In genomic region chr15:84557189-84557921, GRCm38 (mm10) we compare ENCODE assay signal across 8 mouse cellular contexts. TPM values are rescaled to one million over a fixed set of nuclear protein-coding genes. Genes with fewer than 3 reads are reported as not detected.
DNase-seq lines count a peak whose midpoint lies in the region; ATAC-seq and TF ChIP-seq lines count a peak whose summit lies in the region.

Rtl6 (minus strand) TSS chr15:84557823.

- H3K27ac ChIP-seq in embryonic facial prominence, embryonic 12.5 days = peak within 1 kb of the TSS; percentile 79
- H3K27ac ChIP-seq in kidney, adult 2 months (ENCODE audit: insufficient read depth, low read depth, low read length) = 0 out of 2 replicates have a peak within 1 kb of the TSS, but pooled peaks have one; percentile 22
- peak within 1 kb of the TSS; percentile 96 for H3K27ac ChIP-seq in limb, embryonic 10.5 days
- peak within 1 kb of the TSS; percentile 95 for H3K27ac ChIP-seq in midbrain, embryonic 12.5 days (replicated peaks)

- no peaks in the 10 kb centered on the region for H3K27me3 ChIP-seq in embryonic facial prominence, embryonic 12.5 days
- H3K27me3 ChIP-seq in kidney, adult 2 months (replicated peaks; ENCODE audit: control insufficient read depth, insufficient read depth, low read length) = no peaks in the 10 kb centered on the region
- H3K27me3 ChIP-seq in limb, embryonic 10.5 days (ENCODE audit: low read depth, poor library complexity, severe bottlenecking) = 0 out of 2 replicates have a peak, but pooled peaks cover 8% of the 10 kb centered on the region
- peaks cover 16% of the 10 kb centered on the region for H3K27me3 ChIP-seq in midbrain, embryonic 12.5 days

- H3K4me3 ChIP-seq in embryonic facial prominence, embryonic 12.5 days = peak within 1 kb of the TSS; percentile 83
- H3K4me3 ChIP-seq in kidney, adult 2 months (ENCODE audit: insufficient read depth, low read depth, low read length) = peak within 1 kb of the TSS; percentile 86
- peak within 1 kb of the TSS; percentile 77 for H3K4me3 ChIP-seq in limb, embryonic 10.5 days
- H3K4me3 ChIP-seq in midbrain, embryonic 12.5 days = peak within 1 kb of the TSS; percentile 72

- no peak for TF ChIP-seq POLR2A in kidney, adult 2 months (IDR thresholded peaks at IDR 0.05; ENCODE audit: low read depth, low read length)

- no peak for TF ChIP-seq CTCF in kidney, adult 2 months (conservative IDR thresholded peaks at IDR 0.05; ENCODE audit: insufficient read depth, insufficient read length, low read depth, low read length)

- 12% methylated on average over 59 of the region's 59 CpGs for WGBS in embryonic facial prominence, embryonic 12.5 days
- WGBS in kidney, adult 2 months = 10% methylated on average over 59 of the region's 59 CpGs
- WGBS in limb, embryonic 10.5 days = 12% methylated on average over 59 of the region's 59 CpGs
- 11% methylated on average over 59 of the region's 59 CpGs for WGBS in midbrain, embryonic 12.5 days

- H3K9me3 ChIP-seq in embryonic facial prominence, embryonic 12.5 days = no peaks in the 10 kb centered on the region
- H3K9me3 ChIP-seq in limb, embryonic 10.5 days (replicated peaks) = peaks cover 2% of the 10 kb centered on the region; the same call in 1 of the 2 replicates
- peaks cover 3% of the 10 kb centered on the region; the same call in 1 of the 2 replicates for H3K9me3 ChIP-seq in midbrain, embryonic 12.5 days

- peak within 1 kb of the TSS; percentile 81 for H3K4me2 ChIP-seq in embryonic facial prominence, embryonic 12.5 days (replicated peaks)
- H3K4me2 ChIP-seq in midbrain, embryonic 12.5 days (replicated peaks) = peak within 1 kb of the TSS; percentile 83

- peaks cover 31% of the 10 kb centered on the region for H3K36me3 ChIP-seq in embryonic facial prominence, embryonic 12.5 days
- H3K36me3 ChIP-seq in kidney, adult 2 months (ENCODE audit: control insufficient read depth, insufficient read depth, low read length) = no peaks in the 10 kb centered on the region
- H3K36me3 ChIP-seq in limb, embryonic 10.5 days = peaks cover 41% of the 10 kb centered on the region
- H3K36me3 ChIP-seq in midbrain, embryonic 12.5 days = peaks cover 39% of the 10 kb centered on the region

- ATAC-seq in embryonic facial prominence, embryonic 12.5 days (ENCODE audit: insufficient number of reproducible peaks, insufficient read depth, low FRiP score, low TSS enrichment) = peak; percentile 83
- ATAC-seq in midbrain, embryonic 12.5 days (ENCODE audit: low FRiP score, low read depth) = peak; percentile 94

- peak; percentile 61 to 64 for DNase-seq in adrenal gland, postnatal 4 days (ENCODE audit: low spot score in 2 of 2)
- peak; percentile 79 for DNase-seq in heart, adult 8-10 months (ENCODE audit: low spot score)
- DNase-seq in kidney, adult 2 months = peak; percentile 95
- DNase-seq in limb, embryonic 10.5 days (ENCODE audit: low spot score) = peak; percentile 93
- peak; percentile 88 for DNase-seq in skeletal muscle tissue, adult 2 months (ENCODE audit: low read depth, low spot score)
- DNase-seq in yolk sac, embryonic 10.5 days (ENCODE audit: low spot score) = peak; percentile 88

- H3K4me1 ChIP-seq in embryonic facial prominence, embryonic 12.5 days = peaks cover 16% of the 10 kb centered on the region
- H3K4me1 ChIP-seq in kidney, adult 2 months (ENCODE audit: control insufficient read depth, insufficient read depth, low read length) = 0 out of 2 replicates have a peak, but pooled peaks cover 3% of the 10 kb centered on the region
- H3K4me1 ChIP-seq in limb, embryonic 10.5 days = peaks cover 57% of the 10 kb centered on the region
- peaks cover 35% of the 10 kb centered on the region for H3K4me1 ChIP-seq in midbrain, embryonic 12.5 days

- peak within 1 kb of the TSS; percentile 78 for H3K9ac ChIP-seq in embryonic facial prominence, embryonic 12.5 days
- H3K9ac ChIP-seq in midbrain, embryonic 12.5 days (replicated peaks) = peak within 1 kb of the TSS; percentile 82

RNA-seq across cellular contexts. Expression of gene Rtl6, which starts in this region (rescaled TPM):
- 10 to 100 TPM; 14.5 to 16.6 TPM for total RNA-seq in adrenal gland, postnatal 4 days (2021)
- 31.2 and 31.4 TPM in 2 replicates for polyA plus RNA-seq in embryonic facial prominence, embryonic 12.5 days (2016; fragmentation: Nextera tagmentation; extraction: Ambion mirVana)
- total RNA-seq in heart, adult 8-10 months (2022) = 1 to 10 TPM; 6.1 to 8.3 (median 6.6) TPM
- 6.9 and 8.4 TPM in 2 replicates for polyA plus RNA-seq in kidney, adult 2 months (2012; rRNA removed)
- polyA plus RNA-seq in limb, embryonic 10.5 days (2016; fragmentation: Nextera tagmentation; extraction: Ambion mirVana) = 18.7 and 27.1 TPM in 2 replicates
- polyA plus RNA-seq in midbrain, embryonic 12.5 days (2016; fragmentation: Nextera tagmentation; extraction: Ambion mirVana) = 51.7 and 52.4 TPM in 2 replicates

Comparison
In these comparisons a context has a peak if more than half of its experiments do, and no peak if none do; other contexts are left out.
1. Peak in every context shown above with its lines: DNase-seq, ATAC-seq, H3K4me3 ChIP-seq and H3K27ac ChIP-seq.
2. H3K27ac ChIP-seq: peak in every context shown above with its lines; median percentile 96 in limb, embryonic 10.5 days; 95 in midbrain, embryonic 12.5 days; 79 in embryonic facial prominence, embryonic 12.5 days; 22 in kidney, adult 2 months.